Mouse (Mus musculus) bone marrow, adult 2 months (tissue): Measurements from ENCODE around the gene Jun. TPM values are rescaled to one million over a fixed set of nuclear protein-coding genes. Genes with fewer than 3 reads are reported as not detected.

ENCODE experiments used
- H3K27ac ChIP-seq: fragments of 200-500 bp; 2 replicates; pipeline ENCODE4 v1.5.1; 2012; ENCODE audit warnings: low read depth, mild to moderate bottlenecking, control low read depth, inconsistent platforms, low read length; ENCODE audit not compliant: control insufficient read depth, poor library complexity, insufficient read depth
- H3K4me1 ChIP-seq: fragments of 200-500 bp; 2 replicates; pipeline ENCODE4 v1.6.1; 2011; ENCODE audit warnings: low read length; ENCODE audit not compliant: control insufficient read depth, insufficient read depth
- H3K4me3 ChIP-seq: fragments of 200-500 bp; replicated peaks from 2 replicates; pipeline ENCODE3; 2011; ENCODE audit warnings: mild to moderate bottlenecking, low read depth, low read length, control low read depth; ENCODE audit not compliant: control insufficient read depth
- CTCF ChIP-seq: fragments of 200-500 bp; IDR thresholded peaks from 2 replicates; pipeline ENCODE4 v1.5.1; 2011; ENCODE audit warnings: low read length, control low read depth; ENCODE audit not compliant: control insufficient read depth, insufficient read depth
- POLR2A ChIP-seq: fragments of 200-500 bp; IDR thresholded peaks from 2 replicates; pipeline ENCODE4 v1.6.1; 2011; ENCODE audit warnings: low read depth, mild to moderate bottlenecking, control low read depth, low read length, borderline replicate concordance; ENCODE audit not compliant: control insufficient read depth
- WGBS: fragments of 180-500 bp; shearing (Covaris S2); methylation state at CpG from one replicate; pipeline ENCODE4 v1.1.7; 2018; 5-methylcytosine and 5-hydroxymethylcytosine counted together
- polyA plus RNA-seq: library from polyadenylated mRNA; stranded (reverse); fragments of >200 nt; gene quantifications from 2 replicates; pipeline ENCODE4 v1.2.4, GENCODE M21; 2011; ENCODE audit warnings: low replicate concordance; ENCODE audit not compliant: missing spikeins, insufficient read depth, insufficient read length

Gene Jun
- polyA plus RNA-seq, 1 experiment: 6.9 TPM

- H3K4me1 ChIP-seq: no peaks in the 10 kb centered on the region
- H3K4me3 ChIP-seq: no peak overlapping the region
- H3K27ac ChIP-seq: no peak overlapping the region
- no peak for TF ChIP-seq POLR2A
- no peak for TF ChIP-seq CTCF
Observed at GRCm38 (mm10) chr4:95012256-95012655, 39.8 kb downstream of the Jun start.

GRCm38 (mm10) chr4:95008175-95009057 is 43.6 kb downstream of the Jun start:
- H3K27ac ChIP-seq: no peak overlapping the region
- no peak overlapping the region for H3K4me3 ChIP-seq
- no peak for TF ChIP-seq POLR2A
- TF ChIP-seq CTCF: peak; percentile 78
- WGBS: 41% methylated on average over 13 of the region's 13 CpGs
- H3K4me1 ChIP-seq: no peaks in the 10 kb centered on the region

- Histone ChIP-seq H3K27ac (no peak overlapping the region), H3K4me1 (no peaks in the 10 kb centered on the region), H3K4me3 (no peak overlapping the region)
- TF ChIP-seq POLR2A (no peak), CTCF (no peak)
- WGBS: 76% methylated on average over 8 of the region's 8 CpGs
Observed at GRCm38 (mm10) chr4:95007759-95008158, 44.3 kb downstream of the Jun start.

- H3K4me1 ChIP-seq: no peaks in the 10 kb centered on the region
- no peak overlapping the region for H3K27ac ChIP-seq
- TF ChIP-seq POLR2A (no peak), CTCF (no peak)
- WGBS: 82% methylated on average over 6 of the region's 6 CpGs
- no peak overlapping the region for H3K4me3 ChIP-seq
Observed at GRCm38 (mm10) chr4:95005251-95005830, 46.7 kb downstream of the Jun start.

GRCm38 (mm10) chr4:95001043-95001775 is 50.8 kb downstream of the Jun start:
- 60% methylated on average over 6 of the region's 6 CpGs for WGBS
- H3K4me1 ChIP-seq: no peaks in the 10 kb centered on the region
- H3K27ac ChIP-seq: no peak overlapping the region
- TF ChIP-seq POLR2A (no peak), CTCF (no peak)
- no peak overlapping the region for H3K4me3 ChIP-seq

GRCm38 (mm10) chr4:95000147-95000546 is 51.9 kb downstream of the Jun start:
- TF ChIP-seq POLR2A: no peak
- TF ChIP-seq CTCF: no peak
- no peak overlapping the region for H3K4me3 ChIP-seq
- WGBS: 81% methylated on average over 1 of the region's 1 CpGs
- no peak overlapping the region for H3K27ac ChIP-seq
- no peaks in the 10 kb centered on the region for H3K4me1 ChIP-seq

- TF ChIP-seq POLR2A (no peak), CTCF (peak; percentile 18; the same call in 1 of the 2 replicates)
- H3K4me1 ChIP-seq: no peaks in the 10 kb centered on the region
- no peak overlapping the region for H3K4me3 ChIP-seq
- 31% methylated on average over 3 of the region's 3 CpGs for WGBS
- no peak overlapping the region for H3K27ac ChIP-seq
Observed at GRCm38 (mm10) chr4:94999249-94999648, 52.8 kb downstream of the Jun start.

Other genes with a start within 250 kb of the Jun start
- gene Eqtn, start 123.4 kb downstream of the Jun start, polyA plus RNA-seq: not detected in 2 replicates
- gene Mysm1, start 73.1 kb downstream of the Jun start, polyA plus RNA-seq: 4.5 and 15.6 TPM in 2 replicates